Mouse (Mus musculus) left cerebral cortex, adult 2 months (tissue): ENCODE results near the gene Olfr1297. TPM values are rescaled to one million over a fixed set of nuclear protein-coding genes. Genes with fewer than 3 reads are reported as not detected.

Source experiments
- DNase-seq, 2 experiments: peaks; one replicate each; pipeline ENCODE4 v3.0.0; 2021 to 2022; ENCODE audit warnings: low spot score in 2 of 2, mixed read lengths in 1 of 2; ENCODE audit errors: extremely low spot score in 1 of 2
- H3K27ac ChIP-seq: fragments of 200-600 bp; 2 replicates; pipeline ENCODE4 v1.8.1; 2022
- H3K4me3 ChIP-seq: fragments of 200-600 bp; 2 replicates; pipeline ENCODE4 v1.8.1; 2022
- CTCF ChIP-seq: fragments of 200-600 bp; IDR thresholded peaks from 2 replicates; pipeline ENCODE4 v1.8.1; 2022; ENCODE audit warnings: antibody characterized with exemption, mild to moderate bottlenecking, moderate library complexity
- intact Hi-C: fragments of 180-260 bp; cut with DNase I; formaldehyde crosslinking; loops from one replicate; pipeline ENCODE4 v1.15.1; 2025
- long read RNA-seq, 2 experiments: library from polyadenylated mRNA; stranded (forward); transcript quantifications; one replicate each; pipeline ENCODE4 v2.0.0; 2021; ENCODE audit warnings: borderline mapping rate in 2 of 2
- total RNA-seq, 2 experiments: library from RNA; stranded (reverse); gene quantifications; 2 replicates each; pipeline ENCODE4 v1.2.3; 2021

The Olfr1297 gene
- total RNA-seq = not detected
- long read RNA-seq, experiment 1 = 0 reads
- long read RNA-seq, experiment 2 = 0 reads

DNA sequence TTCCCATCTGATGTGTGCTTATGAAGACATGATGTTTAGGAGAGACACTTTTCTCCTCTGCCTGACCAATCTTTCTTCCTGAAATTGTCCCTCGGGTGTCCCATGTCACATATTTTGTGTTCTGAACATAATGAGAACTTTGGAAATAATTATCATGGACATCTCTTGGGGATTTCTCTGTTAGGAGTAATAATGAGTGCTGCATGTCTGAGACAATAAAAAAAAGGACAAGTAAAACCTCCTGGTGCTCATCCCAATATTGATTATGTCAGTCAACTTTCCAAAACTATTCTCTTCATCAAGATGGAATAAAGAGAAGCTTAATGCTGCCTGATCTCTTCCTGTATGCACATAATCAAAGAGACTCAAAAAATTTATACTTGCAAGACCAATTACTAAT lies at the start of gene Olfr1297:
Gene Olfr1297, minus strand, starts transcription at position 101 of the 400 bp plus-strand sequence.
- no peak for DNase-seq
- intact Hi-C loops = no loop called here
- H3K4me3 ChIP-seq = no peak within 1 kb of the TSS
- H3K27ac ChIP-seq = no peak within 1 kb of the TSS
- TF ChIP-seq CTCF = no peak

DNA sequence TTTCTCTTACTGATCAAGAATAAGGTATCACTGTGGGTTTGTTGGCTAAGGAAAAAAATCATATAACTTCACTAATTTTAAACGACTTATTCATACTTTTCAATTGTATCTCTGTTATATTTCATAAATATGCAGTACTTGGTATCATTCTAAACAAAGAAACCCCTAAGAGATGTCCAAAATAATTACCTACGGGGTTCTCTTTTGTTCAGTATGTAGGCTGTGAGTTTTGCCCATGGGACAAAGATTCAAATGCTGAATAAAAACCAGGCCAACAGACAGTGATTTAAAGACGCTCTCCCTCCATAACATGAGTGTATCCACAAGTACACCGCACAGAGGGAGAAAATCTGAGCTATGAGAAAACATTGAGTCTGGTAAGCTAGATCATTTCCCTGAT lies 34.8 kb upstream of the Olfr1297 start, which contains the start of gene Olfr1299:
Gene Olfr1299, plus strand, starts transcription at position 301 of the 400 bp plus-strand sequence.
- intact Hi-C loops = no loop called here
- no peak for DNase-seq
- H3K27ac ChIP-seq = no peak within 1 kb of the TSS
- no peak within 1 kb of the TSS for H3K4me3 ChIP-seq
- no peak for TF ChIP-seq CTCF

DNA sequence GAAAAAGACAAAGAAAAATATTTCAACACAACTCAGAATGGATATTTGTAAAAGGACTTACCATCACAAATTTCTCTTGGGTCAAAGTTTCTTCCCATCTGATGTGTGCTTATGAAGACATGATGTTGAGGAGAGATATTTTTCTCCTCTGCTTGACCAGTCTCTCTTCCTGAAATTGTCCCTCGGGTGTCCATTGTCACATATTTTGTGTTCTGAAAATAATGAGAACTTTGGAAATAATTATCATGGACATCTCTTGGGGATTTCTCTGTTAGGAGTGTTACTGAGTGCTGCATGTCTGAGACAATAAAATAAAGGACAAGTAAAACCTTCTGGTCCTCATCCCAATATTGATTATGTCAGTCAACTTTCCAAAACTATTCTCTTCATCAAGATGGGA lies 22.8 kb upstream of the Olfr1297 start, which contains the start of gene Olfr1298:
Gene Olfr1298, minus strand, starts transcription at position 101 of the 400 bp plus-strand sequence.
- no peak within 1 kb of the TSS for H3K27ac ChIP-seq
- intact Hi-C loops = no loop called here
- no peak for TF ChIP-seq CTCF
- H3K4me3 ChIP-seq = no peak within 1 kb of the TSS
- DNase-seq = no peak

DNA sequence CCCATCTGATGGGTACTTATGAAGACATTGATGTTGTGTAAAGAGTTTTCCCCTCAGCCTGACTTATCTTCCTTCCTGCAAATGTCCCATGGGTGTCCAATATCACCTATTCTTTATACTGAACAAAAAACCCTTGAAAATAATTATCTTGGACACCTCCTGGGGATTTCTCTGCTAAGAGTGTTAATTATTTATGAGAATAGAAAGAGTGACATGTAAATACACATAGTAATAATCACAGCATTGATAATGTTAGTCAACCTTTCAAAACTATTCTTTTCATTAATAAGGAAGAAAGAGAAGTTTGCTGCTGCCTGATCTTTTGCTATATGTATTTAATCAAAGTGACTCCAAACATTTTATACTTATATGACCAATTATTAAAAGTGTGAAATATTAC lies 56.7 kb downstream of the Olfr1297 start, which contains the start of gene Olfr1295:
Gene Olfr1295, minus strand, starts transcription at position 101 of the 400 bp plus-strand sequence.
- no peak for DNase-seq
- no peak for TF ChIP-seq CTCF
- no peak within 1 kb of the TSS for H3K27ac ChIP-seq
- intact Hi-C loops = no loop called here
- no peak within 1 kb of the TSS for H3K4me3 ChIP-seq

Other genes starting within 250 kb of the Olfr1297 start
- not detected for gene Olfr1286, start 203.4 kb downstream of the Olfr1297 start, total RNA-seq
- gene Olfr1287, start 177.4 kb downstream of the Olfr1297 start, total RNA-seq = not detected
- gene Olfr1288, start 152.4 kb downstream of the Olfr1297 start, total RNA-seq = not detected
- not detected for gene Olfr1289, start 145.7 kb downstream of the Olfr1297 start, total RNA-seq
- not detected for gene Olfr1290, start 132.7 kb downstream of the Olfr1297 start, total RNA-seq
- not detected for gene Olfr1291-ps1, start 129.3 kb downstream of the Olfr1297 start, total RNA-seq
- not detected for gene Olfr1293-ps, start 101.3 kb downstream of the Olfr1297 start, total RNA-seq
- not detected for gene Olfr1294, start 86.2 kb downstream of the Olfr1297 start, total RNA-seq
- not detected for gene Olfr1295, start 56.8 kb downstream of the Olfr1297 start, total RNA-seq
- gene Olfr1298, start 22.7 kb upstream of the Olfr1297 start, total RNA-seq = not detected
- gene Olfr1299, start 34.9 kb upstream of the Olfr1297 start, total RNA-seq = not detected
- not detected for gene Olfr1301, start 124.5 kb upstream of the Olfr1297 start, total RNA-seq
- gene Olfr1302, start 150.9 kb upstream of the Olfr1297 start, total RNA-seq = not detected
- not detected for gene Olfr1303, start 193.8 kb upstream of the Olfr1297 start, total RNA-seq